Mouse (Mus musculus) neutrophil, adult 65 days (primary cell): ENCODE results near the gene Recql5. TPM values are rescaled to one million over a fixed set of nuclear protein-coding genes. Genes with fewer than 3 reads are reported as not detected.

Experiments
- total RNA-seq: library from RNA; stranded (reverse); gene quantifications from 2 replicates; pipeline ENCODE4 v1.2.4, GENCODE M21; 2023

The Recql5 gene
- total RNA-seq, result 22.0 and 28.2 TPM in 2 replicates

DNA sequence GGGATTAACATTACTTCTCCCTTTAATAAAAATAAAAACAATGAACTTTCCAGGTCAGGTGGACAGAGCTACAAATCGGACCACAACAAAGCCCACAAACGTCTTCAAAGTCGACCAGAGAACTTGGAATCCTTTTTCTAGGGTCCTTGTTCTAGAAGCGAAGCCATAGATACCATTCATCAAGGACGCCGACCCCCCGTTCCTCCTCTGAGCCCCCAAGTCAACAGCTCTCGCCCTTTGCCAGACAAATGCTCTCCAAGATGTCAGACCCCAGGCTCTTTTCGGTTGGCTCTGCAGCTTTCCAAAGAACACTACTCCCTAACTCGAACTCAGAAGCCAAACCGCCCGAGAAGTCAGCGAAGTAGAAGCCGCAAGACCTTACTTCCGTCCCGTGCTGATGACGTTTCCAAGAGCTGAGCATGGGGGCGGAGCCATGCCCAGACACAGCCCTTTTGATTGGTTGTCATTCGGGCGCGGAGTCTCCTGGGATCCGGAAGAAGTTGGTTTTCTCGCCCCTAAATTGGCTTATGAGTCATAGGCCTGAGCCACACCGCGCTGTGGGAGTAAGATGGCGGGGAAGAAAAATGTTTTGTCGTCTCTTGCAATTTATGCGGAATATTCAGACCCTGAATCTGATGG, at the start of gene Recql5, which contains the start of gene Sap30bp:
Gene Recql5, minus strand, starts transcription at position 370 of the 639 bp plus-strand sequence.
Gene Sap30bp, plus strand, starts transcription at position 175 of the 639 bp plus-strand sequence.

DNA sequence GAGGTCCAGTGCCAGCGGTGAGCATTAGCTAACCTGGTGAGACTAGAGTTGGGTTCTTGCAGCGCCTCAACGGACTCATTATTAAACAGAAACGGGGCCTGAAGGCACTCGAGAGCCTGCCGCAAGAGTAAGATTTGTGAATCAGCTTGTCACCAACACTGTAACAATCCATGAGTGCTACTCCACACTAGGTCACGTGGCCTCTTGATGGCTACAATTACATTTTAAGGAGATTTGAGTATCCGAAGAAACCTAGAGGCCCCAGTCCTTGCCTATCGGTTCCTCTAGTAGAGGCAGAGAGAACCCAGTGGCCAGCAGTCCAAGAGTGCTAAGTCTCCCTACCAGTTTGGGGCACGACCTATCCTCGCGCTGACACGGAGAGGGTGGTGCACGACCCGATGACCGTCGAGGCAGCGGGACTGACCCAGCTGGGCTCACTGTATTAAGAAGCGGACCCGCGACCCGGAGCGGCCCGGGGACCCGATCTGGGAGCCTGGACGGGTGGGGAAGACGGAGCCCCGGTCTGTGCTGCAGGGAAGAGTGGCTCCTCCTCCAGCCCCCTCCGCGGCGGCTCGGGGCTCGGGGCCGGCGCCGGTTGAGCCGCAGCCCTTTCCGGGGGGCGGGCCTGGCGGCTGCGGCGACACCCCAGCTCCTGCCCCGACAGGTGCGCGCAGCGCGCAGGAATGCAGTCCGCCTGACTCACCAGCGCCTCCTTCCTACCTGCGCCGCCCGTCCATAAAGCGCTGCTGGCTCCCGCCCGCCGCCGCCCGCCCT, 41.2 kb upstream of the Recql5 start, which contains the start of gene Itgb4:
Gene Itgb4, plus strand, starts transcription at position 401 of the 774 bp plus-strand sequence.

DNA sequence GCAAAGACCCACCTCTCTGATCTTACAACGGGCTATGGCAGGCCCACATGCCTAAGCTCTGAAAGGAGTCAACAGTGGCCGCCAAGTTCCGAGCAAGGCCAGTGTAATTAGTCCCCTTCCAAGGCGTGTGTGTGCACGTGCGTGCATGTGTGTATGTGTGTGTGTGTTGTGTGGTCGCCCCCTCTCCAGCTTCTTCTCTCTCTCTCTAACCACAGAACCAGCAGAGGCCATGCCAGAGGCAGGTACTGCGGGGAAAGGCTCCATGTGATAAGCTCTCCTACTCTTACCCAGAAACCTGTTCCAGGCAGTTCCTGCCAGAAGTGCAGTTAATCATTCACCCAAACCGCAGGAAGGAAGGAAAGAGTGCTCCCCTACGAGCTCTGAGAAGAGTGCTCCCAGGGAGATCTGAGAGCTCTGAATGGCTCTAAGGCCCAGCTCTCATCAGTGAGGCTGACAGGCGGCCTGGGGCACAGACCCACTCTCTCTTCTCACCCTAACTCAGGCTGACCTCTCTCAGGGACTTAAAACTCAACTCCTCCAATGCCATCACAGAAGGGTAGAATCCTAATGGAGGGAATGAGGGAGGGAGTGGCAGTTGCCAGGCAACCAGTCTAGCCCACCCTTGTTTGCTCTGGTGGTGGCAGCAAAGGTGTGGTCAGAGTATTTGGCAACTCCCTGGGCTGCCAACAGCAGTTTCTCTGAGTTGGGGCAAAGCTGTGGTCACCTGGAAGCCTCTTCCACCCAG, 21.5 kb downstream of the Recql5 start, which contains the start of gene Smim6:
Gene Smim6, plus strand, starts transcription at position 386 of the 745 bp plus-strand sequence.

DNA sequence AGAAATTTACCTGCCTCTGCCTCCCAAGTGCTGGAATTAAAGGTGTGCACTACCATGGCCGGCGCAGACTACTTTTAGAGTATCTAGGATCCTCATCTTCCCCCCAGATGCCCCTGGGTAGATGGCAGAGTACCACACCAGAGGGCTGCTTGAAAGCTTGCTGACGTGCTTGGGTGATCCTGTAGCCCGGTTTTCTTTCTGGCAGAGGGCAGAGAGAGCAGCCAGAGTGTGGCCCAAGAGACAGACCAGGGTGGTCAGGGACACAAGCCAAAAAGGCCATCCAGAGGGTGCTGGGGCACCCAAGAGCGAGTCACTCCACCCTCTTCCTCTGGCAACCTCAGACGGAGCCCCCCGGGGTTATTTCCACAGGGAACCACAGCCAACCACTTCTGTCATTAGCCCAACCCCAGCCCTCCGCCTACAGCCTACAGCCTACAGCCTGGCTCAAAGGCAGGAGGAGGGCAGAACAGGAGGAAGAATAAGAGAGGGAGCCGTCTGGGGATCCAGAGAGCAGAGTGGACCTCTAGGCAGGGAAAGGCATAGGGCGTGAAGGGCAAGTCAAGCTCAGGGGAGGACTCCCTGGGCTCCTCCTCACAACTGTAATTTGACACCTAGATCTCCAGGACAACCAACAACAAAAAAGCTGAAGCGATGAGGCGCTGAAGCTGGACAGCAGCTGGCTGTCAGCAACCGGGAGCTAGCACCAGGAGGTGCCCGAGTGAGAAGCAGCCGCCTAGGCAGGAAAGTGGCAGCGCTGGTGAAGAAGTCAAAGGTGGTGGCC, 33.6 kb downstream of the Recql5 start, which contains the start of gene Smim5:
Gene Smim5, plus strand, starts transcription at position 481 of the 781 bp plus-strand sequence.

DNA sequence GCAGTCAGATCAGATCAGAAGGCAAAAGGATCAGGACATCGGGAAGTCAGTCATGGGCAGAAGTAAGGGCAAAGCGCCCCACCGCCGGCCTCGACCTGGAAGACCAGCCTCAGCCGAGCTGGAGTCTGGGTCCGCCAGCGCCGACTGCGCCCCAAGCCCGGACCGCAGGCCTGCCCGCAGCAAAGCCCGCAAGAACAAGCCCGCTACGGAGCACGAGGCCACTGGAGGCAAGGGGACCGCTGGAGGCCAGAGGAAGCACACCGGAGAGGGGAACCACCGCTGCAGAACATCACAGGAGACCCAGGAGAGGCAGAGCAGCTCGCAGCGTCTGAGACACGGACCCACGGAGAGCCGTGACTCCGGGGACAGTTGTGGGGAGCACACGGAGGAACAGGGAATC, 74.9 kb downstream of the Recql5 start, which contains the start of gene Myo15b:
Gene Myo15b, plus strand, starts transcription at position 53 of the 400 bp plus-strand sequence.

Other genes with a start within 250 kb of the Recql5 start
- gene Grb2, start 224.9 kb downstream of the Recql5 start, total RNA-seq, result 197 and 236 TPM in 2 replicates
- 31.7 and 49.2 TPM in 2 replicates for gene Tmem94, start 168.0 kb downstream of the Recql5 start, total RNA-seq
- 0.82 and 1.0 TPM in 2 replicates for gene Caskin2, start 119.8 kb downstream of the Recql5 start, total RNA-seq
- 3.1 and 4.5 TPM in 2 replicates for gene Tsen54, start 118.8 kb downstream of the Recql5 start, total RNA-seq
- gene Llgl2, start 109.4 kb downstream of the Recql5 start, total RNA-seq, result 2.6 and 4.2 TPM in 2 replicates
- gene Myo15b, start 75.1 kb downstream of the Recql5 start, total RNA-seq, result 0.93 and 2.3 TPM in 2 replicates
- gene Smim5, start 33.5 kb downstream of the Recql5 start, total RNA-seq, result 52.4 and 59.6 TPM in 2 replicates
- 4.6 and 6.4 TPM in 2 replicates for gene Smim6, start 21.5 kb downstream of the Recql5 start, total RNA-seq
- gene Sap30bp, start 195 bp downstream of the Recql5 start, total RNA-seq, result 34.7 and 50.0 TPM in 2 replicates
- 0.13 TPM in 1 of 2 replicates, not detected in the other for gene Itgb4, start 41.2 kb upstream of the Recql5 start, total RNA-seq
- 4.9 and 6.7 TPM in 2 replicates for gene Galk1, start 79.2 kb upstream of the Recql5 start, total RNA-seq
- 3,437 and 4,057 TPM in 2 replicates for gene H3f3b, start 94.5 kb upstream of the Recql5 start, total RNA-seq
- gene Unk, start 96.8 kb upstream of the Recql5 start, total RNA-seq, result 22.2 and 26.7 TPM in 2 replicates
- 94.4 and 118 TPM in 2 replicates for gene Unc13d, start 144.5 kb upstream of the Recql5 start, total RNA-seq
- gene Wbp2, start 153.5 kb upstream of the Recql5 start, total RNA-seq, result 177 and 178 TPM in 2 replicates
- gene Trim47, start 193.7 kb upstream of the Recql5 start, total RNA-seq, result 0.23 and 0.47 TPM in 2 replicates
- 4.5 and 4.6 TPM in 2 replicates for gene Trim65, start 197.7 kb upstream of the Recql5 start, total RNA-seq
- gene Mrpl38, start 205.4 kb upstream of the Recql5 start, total RNA-seq, result 11.5 and 13.4 TPM in 2 replicates
- gene Fbf1, start 234.7 kb upstream of the Recql5 start, total RNA-seq, result 5.1 and 6.4 TPM in 2 replicates